Mouse (Mus musculus) CH12.LX (cell line): Measurements from ENCODE around the gene Gm28048. TPM values are rescaled to one million over a fixed set of nuclear protein-coding genes. Genes with fewer than 3 reads are reported as not detected.

Source experiments
- DNase-seq: peaks from one replicate; pipeline ENCODE4 v3.0.0-alpha.2; 2013; ENCODE audit errors: extremely low read depth
- H3K27ac ChIP-seq: 2 replicates; pipeline ENCODE4 v1.5.1; 2012; ENCODE audit warnings: low read depth, mild to moderate bottlenecking, control low read depth, moderate library complexity; ENCODE audit not compliant: insufficient read depth
- H3K27me3 ChIP-seq: replicated peaks from 2 replicates; pipeline ENCODE3; 2012; ENCODE audit warnings: inconsistent platforms
- H3K36me3 ChIP-seq, 2 experiments: replicated peaks in 1 of 2; 2 replicates each; pipeline versions ENCODE3 to v1.6.1; 2012; ENCODE audit warnings: inconsistent platforms in 1 of 2, low read length in 1 of 2, mild to moderate bottlenecking in 1 of 2, mixed read lengths in 1 of 2, moderate library complexity in 1 of 2; ENCODE audit not compliant: control insufficient read depth in 1 of 2, insufficient read depth in 1 of 2
- H3K4me1 ChIP-seq, 2 experiments: 2 replicates each; pipeline ENCODE4 v1.6.1; 2012; ENCODE audit warnings: inconsistent platforms in 1 of 2, moderate library complexity in 1 of 2; ENCODE audit not compliant: insufficient read depth in 2 of 2, control insufficient read depth in 1 of 2
- H3K4me2 ChIP-seq: 2 replicates; pipeline ENCODE4 v1.6.1; 2012; ENCODE audit warnings: low read depth, mild to moderate bottlenecking, control low read depth; ENCODE audit not compliant: poor library complexity, insufficient read depth, severe bottlenecking
- H3K4me3 ChIP-seq, 3 experiments: fragments of 150-350 bp in 1 of 3; sonication (generic) in 1 of 3; replicated peaks in 1 of 3; 2 replicates each; pipeline versions ENCODE3 to v1.5.1; 2011 to 2012; ENCODE audit warnings: low read depth in 2 of 3, low read length in 2 of 3, mild to moderate bottlenecking in 2 of 3, moderate library complexity in 2 of 3, control low read depth in 1 of 3, improper control_type of control experiment in 1 of 3, inconsistent platforms in 1 of 3, mixed read lengths in 1 of 3; ENCODE audit not compliant: poor library complexity in 1 of 3
- H3K79me2 ChIP-seq: replicated peaks from 2 replicates; pipeline ENCODE4 v1.6.1; 2012; ENCODE audit warnings: mild to moderate bottlenecking, moderate library complexity; ENCODE audit not compliant: control insufficient read depth, poor library complexity, insufficient read depth, severe bottlenecking; ENCODE audit errors: extremely low read depth
- H3K9ac ChIP-seq: 2 replicates; pipeline ENCODE4 v1.6.1; 2012; ENCODE audit warnings: low read depth, mild to moderate bottlenecking, control low read depth, moderate library complexity; ENCODE audit not compliant: insufficient read depth
- H3K9me3 ChIP-seq: replicated peaks from 2 replicates; pipeline ENCODE3; 2012; ENCODE audit warnings: low read length, inconsistent platforms, mixed read lengths
- CTCF ChIP-seq, 2 experiments: IDR thresholded peaks in 1 of 2; conservative IDR thresholded peaks in 1 of 2; 2 replicates each; pipeline ENCODE4 v1.5.1; 2011 to 2012; ENCODE audit warnings: low read depth in 2 of 2, low read length in 2 of 2, improper control_type of control experiment in 1 of 2, inconsistent platforms in 1 of 2, mild to moderate bottlenecking in 1 of 2, moderate library complexity in 1 of 2
- E2F4 ChIP-seq: IDR thresholded peaks from 2 replicates; pipeline ENCODE4 v1.6.1; 2011; ENCODE audit warnings: low read depth, low read length, improper control_type of control experiment; ENCODE audit not compliant: insufficient replicate concordance
- ELF1 ChIP-seq: IDR thresholded peaks from 2 replicates; pipeline ENCODE4 v1.6.1; 2014; ENCODE audit warnings: low read depth, mild to moderate bottlenecking, inconsistent platforms, low read length, improper control_type of control experiment
- GABPA ChIP-seq: IDR thresholded peaks from 2 replicates; pipeline ENCODE4 v1.6.1; 2012; ENCODE audit warnings: low read depth, low read length, improper control_type of control experiment, inconsistent platforms; ENCODE audit not compliant: insufficient replicate concordance
- MAFK ChIP-seq: IDR thresholded peaks from 2 replicates; pipeline ENCODE4 v1.6.1; 2011; ENCODE audit warnings: low read length, improper control_type of control experiment; ENCODE audit not compliant: insufficient replicate concordance
- MAX ChIP-seq: IDR thresholded peaks from 2 replicates; pipeline ENCODE4 v1.6.1; 2011; ENCODE audit warnings: low read length, improper control_type of control experiment
- MAZ ChIP-seq: IDR thresholded peaks from 2 replicates; pipeline ENCODE4 v1.6.1; 2012; ENCODE audit warnings: low read depth, mild to moderate bottlenecking, inconsistent platforms, low read length, improper control_type of control experiment, moderate library complexity
- MYC ChIP-seq: IDR thresholded peaks from 2 replicates; pipeline ENCODE4 v1.6.1; 2011; ENCODE audit warnings: low read depth, mild to moderate bottlenecking, improper control_type of control experiment, low read length
- PAX5 ChIP-seq: IDR thresholded peaks from 2 replicates; pipeline ENCODE4 v1.6.1; 2012; ENCODE audit warnings: low read length, inconsistent platforms, mixed read lengths
- POLR2A ChIP-seq: IDR thresholded peaks from 2 replicates; pipeline ENCODE4 v1.6.1; 2011; ENCODE audit warnings: low read depth, mild to moderate bottlenecking, improper control_type of control experiment, low read length
- POLR2AphosphoS2 ChIP-seq: IDR thresholded peaks from 2 replicates; pipeline ENCODE4 v1.6.1; 2011; ENCODE audit warnings: low read depth, low read length, improper control_type of control experiment
- RAD21 ChIP-seq: IDR thresholded peaks from 2 replicates; pipeline ENCODE4 v1.6.1; 2011; ENCODE audit warnings: low read depth, mild to moderate bottlenecking, low read length, improper control_type of control experiment, moderate library complexity
- SIN3A ChIP-seq: IDR thresholded peaks from 2 replicates; pipeline ENCODE4 v1.6.1; 2012; ENCODE audit warnings: low read length, improper control_type of control experiment, inconsistent platforms
- SMC3 ChIP-seq: IDR thresholded peaks from 2 replicates; pipeline ENCODE4 v1.6.1; 2011; ENCODE audit warnings: low read depth, low read length, improper control_type of control experiment
- TBP ChIP-seq: conservative IDR thresholded peaks from 2 replicates; pipeline ENCODE4 v1.6.1; 2011; ENCODE audit warnings: low read depth, low read length, improper control_type of control experiment
- TCF12 ChIP-seq: IDR thresholded peaks from 2 replicates; pipeline ENCODE4 v1.6.1; 2014; ENCODE audit warnings: low read depth, mild to moderate bottlenecking, inconsistent platforms, low read length, improper control_type of control experiment
- UBTF ChIP-seq: IDR thresholded peaks from 2 replicates; pipeline ENCODE4 v1.6.1; 2012; ENCODE audit warnings: low read depth, mild to moderate bottlenecking, inconsistent platforms, low read length, improper control_type of control experiment, moderate library complexity
- USF1 ChIP-seq: IDR thresholded peaks from 2 replicates; pipeline ENCODE4 v1.6.1; 2014; ENCODE audit warnings: low read depth, mild to moderate bottlenecking, inconsistent platforms, low read length, improper control_type of control experiment
- ZMIZ1 ChIP-seq: IDR thresholded peaks from 2 replicates; pipeline ENCODE4 v1.6.1; 2012; ENCODE audit warnings: low read depth, mild to moderate bottlenecking, inconsistent platforms, low read length, improper control_type of control experiment
- dilution Hi-C: fragments of 300-500 bp; cut with MboI; formaldehyde crosslinking; loops from 2 replicates; pipeline ENCODE4 v1.14.3; 2020; ENCODE audit warnings: low sequenced_read_pairs; ENCODE audit not compliant: extremely low pct_unique_long_range_greater_than_20kb, extremely low pct_ligation_motif_present
- in situ Hi-C: fragments of 300-500 bp; cut with MboI; formaldehyde crosslinking; loops from 3 replicates; pipeline ENCODE4 v1.14.3; 2019; ENCODE audit warnings: low sequenced_read_pairs, low pct_ligation_motif_present, low pct_unique_long_range_greater_than_20kb, mixed read lengths
- polyA plus RNA-seq: library from polyadenylated mRNA; unstranded; fragments of >175 nt; gene quantifications from 2 replicates; pipeline ENCODE4 v1.2.1, GENCODE M21; 2012; ENCODE audit warnings: low read depth; ENCODE audit not compliant: insufficient read length
- total RNA-seq, 2 experiments: library from RNA; depleted of rRNA; stranded (reverse); fragments of 300-350 nt in 1 of 2; fragments of >200 nt in 1 of 2; gene quantifications; 2 replicates each; pipeline ENCODE4 v1.2.3; 2012 to 2014

Gm28048 gene
- total and polyA plus RNA-seq, 3 experiments = 32.6 to 93.3 (median 59.5) TPM

GRCm38 (mm10) chr11:22826665-22827064 is 155.2 kb downstream of the Gm28048 start:
- peaks cover 19 to 68% of the 10 kb centered on the region in 2 experiments for H3K36me3 ChIP-seq
- H3K4me2 ChIP-seq = no peak overlapping the region
- H3K4me1 ChIP-seq = peaks cover 14 to 41% of the 10 kb centered on the region in 2 experiments
- TF ChIP-seq MAZ = no peak
- 0 out of 2 replicates have a peak, but pooled peaks have one; percentile 42 for TF ChIP-seq POLR2AphosphoS2
- no peak for TF ChIP-seq TCF12
- TF ChIP-seq MAFK = no peak
- no peak for TF ChIP-seq MAX
- TF ChIP-seq, all 38 proteins: peak for 1
- no peak for DNase-seq
- Histone ChIP-seq H3K27ac (no peak overlapping the region), H3K4me3 (no peak overlapping the region), H3K27me3 (no peaks in the 10 kb centered on the region), H3K79me2 (no peaks in the 10 kb centered on the region; the same call in 1 of the 2 replicates), H3K9ac (no peak overlapping the region), H3K9me3 (peaks cover 10% of the 10 kb centered on the region)
- dilution Hi-C loops (no loop called here), in situ Hi-C loops (no loop called here)

- dilution Hi-C loops (no loop called here), in situ Hi-C loops (no loop called here)
- H3K27ac ChIP-seq = no peak overlapping the region
- no peaks in the 10 kb centered on the region; the same call in 1 of the 2 replicates for H3K79me2 ChIP-seq
- TF ChIP-seq E2F4 (no peak), POLR2AphosphoS2 (0 out of 2 replicates have a peak, but pooled peaks have one; percentile 17)
- H3K4me2 ChIP-seq = no peak overlapping the region
- H3K9ac ChIP-seq = no peak overlapping the region
- peaks cover 16 to 68% of the 10 kb centered on the region in 2 experiments for H3K36me3 ChIP-seq
- H3K9me3 ChIP-seq = peaks cover 10% of the 10 kb centered on the region
- H3K4me3 ChIP-seq = no peak overlapping the region
- no peak for DNase-seq
- peaks cover 15 to 43% of the 10 kb centered on the region in 2 experiments for H3K4me1 ChIP-seq
- H3K27me3 ChIP-seq = no peaks in the 10 kb centered on the region
Measured at GRCm38 (mm10) chr11:22826051-22826450, 155.8 kb downstream of the Gm28048 start.

- Histone ChIP-seq H3K79me2 (no peaks in the 10 kb centered on the region; the same call in 1 of the 2 replicates), H3K4me3 (no peak overlapping the region), H3K9ac (no peak overlapping the region), H3K9me3 (peaks cover 10% of the 10 kb centered on the region), H3K27ac (no peak overlapping the region), H3K36me3 (peaks cover 11 to 63% of the 10 kb centered on the region in 2 experiments), H3K4me1 (peaks cover 16 to 43% of the 10 kb centered on the region in 2 experiments), H3K27me3 (no peaks in the 10 kb centered on the region), H3K4me2 (no peak overlapping the region)
- dilution Hi-C loops = no loop called here
- in situ Hi-C loops = no loop called here
- TF ChIP-seq ZMIZ1 (no peak), SIN3A (no peak), MYC (no peak), E2F4 (no peak), USF1 (no peak), ELF1 (no peak), TCF12 (no peak), MAX (no peak), POLR2A (no peak), SMC3 (peak; percentile 51), PAX5 (no peak), UBTF (no peak), GABPA (no peak), CTCF (conservative IDR thresholded peaks at IDR 0.05 in 1 of 2, IDR thresholded peaks at IDR 0.05 in 1 of 2; ENCODE audit: low read depth in 2 of 2, low read length in 2 of 2) (peak in 1 of 2 experiments; percentile 34; a peak in 2 of 4 replicates), MAZ (no peak), TBP (no peak), RAD21 (peak; percentile 27)
- no peak for DNase-seq
Measured at GRCm38 (mm10) chr11:22825548-22825947, 156.3 kb downstream of the Gm28048 start.
